Mouse (Mus musculus) spleen, embryonic (tissue): ENCODE measurements around the gene Kbtbd2.

Experiments used
- CTCF ChIA-PET: fragments of 350-600 bp; sonication (Branson Sonifier 250); formaldehyde crosslinking; loops from one replicate; lab custom pipeline; 2022; lab: Charles Lee

The Kbtbd2 gene

DNA sequence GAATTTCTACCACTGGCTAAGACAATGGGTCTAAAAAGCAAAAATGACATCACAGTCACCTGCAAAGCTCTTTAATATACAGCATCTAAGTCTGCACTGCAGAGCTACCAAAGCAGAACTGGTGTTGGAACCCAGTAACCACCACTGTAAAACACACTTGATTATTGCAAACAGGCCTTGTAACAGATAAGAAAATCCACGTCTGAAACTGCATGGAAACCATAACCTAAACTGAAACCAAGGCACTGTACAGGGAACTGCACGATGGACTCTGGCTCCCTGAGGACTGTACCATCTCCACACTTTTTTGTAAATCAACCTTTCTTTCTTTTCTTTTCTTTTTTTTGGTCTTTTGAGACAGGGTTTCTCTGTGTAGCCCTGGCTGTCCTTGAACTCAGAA lies 9.9 kb downstream of the Kbtbd2 start:
- CTCF ChIA-PET: no interaction called here

DNA sequence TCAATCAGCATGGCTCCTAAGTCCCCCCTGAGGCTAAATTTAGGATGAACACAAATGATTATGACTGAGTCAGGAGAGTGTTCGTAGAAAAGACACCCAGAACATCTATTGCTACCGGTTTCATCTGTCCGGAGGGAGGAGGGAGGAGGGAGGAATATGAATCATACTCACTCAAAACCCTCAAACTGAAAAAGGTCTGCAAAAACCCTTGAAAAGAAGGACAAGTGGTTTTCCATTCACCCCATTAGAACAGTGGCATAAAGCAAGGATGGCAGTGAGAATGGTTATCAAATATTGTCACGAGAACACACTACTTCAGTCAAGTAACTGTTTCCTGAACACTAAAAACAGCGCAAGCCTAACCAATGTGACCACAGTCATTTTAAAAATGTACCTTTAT lies 12.5 kb downstream of the Kbtbd2 start:
- CTCF ChIA-PET: no interaction called here

DNA sequence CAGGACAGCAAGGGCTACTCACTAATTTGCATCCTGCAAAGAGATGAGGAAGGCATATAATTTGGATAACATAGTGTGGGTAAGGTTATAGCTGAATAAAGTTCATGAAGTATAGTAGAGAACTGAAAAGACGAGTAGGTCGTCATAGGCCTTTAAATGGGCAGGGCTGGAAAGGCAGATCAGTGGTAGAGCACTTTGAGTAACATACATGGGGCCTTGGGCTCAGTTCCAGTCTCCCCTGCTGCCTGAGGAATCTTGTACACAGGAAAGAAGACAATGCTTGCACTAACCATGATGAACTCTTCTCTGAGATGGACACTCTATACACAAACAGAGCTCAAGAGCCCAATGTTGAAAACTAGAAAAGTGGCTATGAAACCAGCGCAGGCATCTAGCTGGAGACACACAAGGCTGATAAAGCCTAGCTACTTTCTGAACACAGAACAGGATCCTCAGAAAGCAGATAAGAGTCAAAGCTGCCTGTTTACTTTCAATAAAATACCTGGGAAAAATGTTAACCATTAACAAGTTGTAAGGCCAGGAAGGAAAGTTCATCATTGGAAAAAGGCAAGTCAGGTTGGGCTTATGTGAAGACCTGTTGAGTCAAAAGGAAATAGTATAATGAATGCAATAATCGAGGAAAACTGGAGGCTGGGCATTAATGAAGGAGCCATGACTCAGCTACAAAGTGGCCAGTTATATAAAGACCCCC lies 13.9 kb downstream of the Kbtbd2 start:
- CTCF ChIA-PET: no interaction called here

DNA sequence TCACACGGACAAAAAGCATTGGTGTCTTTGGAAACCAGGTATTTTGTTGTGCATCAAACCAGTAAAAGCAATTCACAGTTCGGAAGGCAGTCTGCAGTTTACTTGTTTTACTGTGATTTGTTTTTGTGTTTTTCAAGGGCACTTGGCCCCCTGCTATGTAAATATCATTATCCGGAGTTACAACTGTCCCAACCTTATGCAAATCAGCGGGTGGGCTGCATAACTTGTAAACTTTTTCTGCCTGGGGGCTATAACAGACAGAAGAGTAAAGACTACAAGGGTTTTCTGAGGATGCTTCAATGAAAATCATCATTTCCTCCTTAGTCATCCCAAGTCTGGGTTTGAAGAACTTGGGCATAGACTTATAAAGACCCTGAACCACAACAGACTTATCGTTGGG lies 18.0 kb downstream of the Kbtbd2 start:
- CTCF ChIA-PET: interaction anchor here (0.6 kb wide), 1 partner anchor 14 kb away, joined by 6 read pairs; no protein-coding TSS in a partner anchor

DNA sequence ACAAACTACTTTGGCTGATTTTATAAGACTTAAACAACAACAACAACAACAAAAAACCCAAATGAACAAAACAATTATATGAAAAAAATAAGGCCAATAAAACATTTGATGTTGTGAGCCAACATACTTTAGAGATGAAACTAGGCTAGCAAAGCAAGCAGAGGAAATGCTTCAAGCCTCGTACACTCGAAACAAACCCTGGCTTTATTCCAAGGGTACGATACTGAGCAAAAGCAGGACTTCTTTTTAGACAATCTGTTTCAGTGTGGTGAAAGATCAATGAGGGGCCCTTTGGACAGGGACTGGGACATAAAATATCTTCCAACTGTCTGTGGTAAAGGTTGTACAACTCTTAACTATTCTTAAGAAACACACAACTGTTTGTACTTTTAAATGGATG lies 21.8 kb downstream of the Kbtbd2 start:
- CTCF ChIA-PET: no interaction called here

DNA sequence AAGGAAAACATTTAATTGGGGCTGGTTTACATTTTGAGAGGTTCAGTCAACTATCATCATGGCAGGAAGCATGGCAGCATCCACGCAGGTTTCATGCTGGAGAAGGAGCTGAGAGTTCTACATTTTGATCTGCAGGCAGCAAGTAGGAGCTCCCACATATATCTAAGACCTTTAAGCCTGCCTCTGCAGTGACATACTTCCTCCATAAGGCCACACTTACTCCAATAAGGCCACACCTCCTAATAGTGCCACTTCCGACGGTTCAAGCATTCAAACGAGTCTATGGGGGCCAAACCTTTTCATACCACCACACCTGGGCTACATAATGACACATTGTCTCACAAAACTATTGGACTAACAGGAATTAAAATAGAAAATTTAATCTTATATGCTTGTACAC lies 31.9 kb downstream of the Kbtbd2 start:
- CTCF ChIA-PET: no interaction called here

- CTCF ChIA-PET: no interaction called here
These were observed 32.3 kb downstream of the Kbtbd2 start for GRCm38 (mm10) chr6:56765265-56765664.

GRCm38 (mm10) chr6:56759324-56759723 lies 38.3 kb downstream of the Kbtbd2 start:
- CTCF ChIA-PET: no interaction called here

DNA sequence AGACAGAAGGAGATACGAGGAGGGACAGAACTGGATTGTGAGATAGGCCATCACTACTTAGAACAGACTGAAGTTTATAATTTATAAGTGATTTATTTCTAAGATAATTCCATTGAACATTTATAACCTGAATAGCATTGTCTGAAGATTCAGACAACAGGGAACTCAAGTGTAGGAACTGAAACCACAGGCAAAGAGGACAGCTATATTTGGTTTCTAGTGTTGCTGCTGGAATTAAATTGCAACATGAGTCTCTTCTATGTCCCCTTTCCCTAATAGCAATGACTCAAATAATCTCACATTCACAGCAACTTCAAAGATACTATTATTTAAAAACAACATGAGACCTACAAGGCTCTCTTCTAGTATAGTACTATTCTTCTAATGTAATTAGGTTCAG lies 41.5 kb downstream of the Kbtbd2 start:
- CTCF ChIA-PET: no interaction called here

- CTCF ChIA-PET: no interaction called here
These were observed 43.9 kb downstream of the Kbtbd2 start for GRCm38 (mm10) chr6:56753719-56754118.

- CTCF ChIA-PET: interaction anchor here (1.0 kb wide), 1 partner anchor 15 kb away, joined by 3 read pairs; no protein-coding TSS in a partner anchor
These were observed 51.6 kb downstream of the Kbtbd2 start for GRCm38 (mm10) chr6:56745950-56746543.

GRCm38 (mm10) chr6:56732545-56732944 lies 65.1 kb downstream of the Kbtbd2 start:
- CTCF ChIA-PET: no interaction called here
